Mouse (Mus musculus): ENCODE data around the gene Rasa3. TPM values are rescaled to one million over a fixed set of nuclear protein-coding genes. Genes with fewer than 3 reads are reported as not detected.

Rasa3 gene
- total RNA-seq, 2 experiments from 2014 or later: 7.5 to 11.8 TPM

- DNase-seq: no peak
- intact Hi-C loops (cut with DNase I): no loop called here
These were observed 52.5 kb downstream of the Rasa3 start for GRCm38 (mm10) chr8:13624863-13625262.

- intact Hi-C loops (cut with DNase I): no loop called here
- peak; percentile 64 to 77 for DNase-seq
These were observed 53.4 kb downstream of the Rasa3 start for GRCm38 (mm10) chr8:13623911-13624421.

- DNase-seq: no peak
- intact Hi-C loops (cut with DNase I): no loop called here
These were observed 54.2 kb downstream of the Rasa3 start for GRCm38 (mm10) chr8:13623038-13623750.

- peak in 1 of 2 experiments; percentile 47 for DNase-seq
- intact Hi-C loops (cut with DNase I): no loop called here
These were observed 57.0 kb downstream of the Rasa3 start for GRCm38 (mm10) chr8:13620226-13620920.

- DNase-seq: no peak
- intact Hi-C loops (cut with DNase I): no loop called here
These were observed 60.4 kb downstream of the Rasa3 start for GRCm38 (mm10) chr8:13616831-13617505.

GRCm38 (mm10) chr8:13614924-13615391 lies 62.4 kb downstream of the Rasa3 start:
- no peak for DNase-seq
- intact Hi-C loops (cut with DNase I): no loop called here

- DNase-seq: no peak
- intact Hi-C loops (cut with DNase I): no loop called here
These were observed 63.3 kb downstream of the Rasa3 start for GRCm38 (mm10) chr8:13614136-13614535.

GRCm38 (mm10) chr8:13611702-13612101 lies 65.7 kb downstream of the Rasa3 start:
- intact Hi-C loops (cut with DNase I): no loop called here
- no peak for DNase-seq

- intact Hi-C loops (cut with DNase I): no loop called here
- no peak for DNase-seq
These were observed 67.4 kb downstream of the Rasa3 start for GRCm38 (mm10) chr8:13609971-13610370.

- DNase-seq: no peak
- intact Hi-C loops (cut with DNase I): no loop called here
These were observed 68.5 kb downstream of the Rasa3 start for GRCm38 (mm10) chr8:13608946-13609345.

GRCm38 (mm10) chr8:13605920-13606480 lies 71.4 kb downstream of the Rasa3 start:
- intact Hi-C loops (cut with DNase I): loop anchor here (2.0 kb wide), 1 partner anchor 145 kb away; no protein-coding TSS in a partner anchor

GRCm38 (mm10) chr8:13602621-13603020 lies 74.8 kb downstream of the Rasa3 start:
- intact Hi-C loops (cut with DNase I): loop anchor here (5.0 kb wide), 1 partner anchor 75 kb away; the partner anchor contains the start of gene Rasa3
- DNase-seq: peak in 1 of 2 experiments; percentile 41

More at GRCm38 (mm10) chr8:13605920-13606480, 71.4 kb downstream of the Rasa3 start:
- DNase-seq: no peak

GRCm38 (mm10) chr8:13601166-13601565 lies 76.2 kb downstream of the Rasa3 start:
- intact Hi-C loops (cut with DNase I): loop anchor here (5.0 kb wide), 1 partner anchor 76 kb away; the partner anchor contains the start of gene Rasa3
- no peak for DNase-seq

- no peak for DNase-seq
- intact Hi-C loops (cut with DNase I): loop anchor here (5.0 kb wide), 1 partner anchor 77 kb away; the partner anchor contains the start of gene Rasa3
These were observed 76.7 kb downstream of the Rasa3 start for GRCm38 (mm10) chr8:13600716-13601115.

- intact Hi-C loops (cut with DNase I): loop anchor here (5.0 kb wide), 1 partner anchor 77 kb away; the partner anchor contains the start of gene Rasa3
These were observed 77.2 kb downstream of the Rasa3 start for GRCm38 (mm10) chr8:13600204-13600603.

GRCm38 (mm10) chr8:13597777-13598176 lies 79.6 kb downstream of the Rasa3 start:
- intact Hi-C loops (cut with DNase I): no loop called here
- DNase-seq: no peak

More at GRCm38 (mm10) chr8:13600204-13600603, 77.2 kb downstream of the Rasa3 start:
- no peak for DNase-seq

- intact Hi-C loops (cut with DNase I): no loop called here
- no peak for DNase-seq
These were observed 81.5 kb downstream of the Rasa3 start for GRCm38 (mm10) chr8:13595861-13596260.

GRCm38 (mm10) chr8:13594884-13595323 lies 82.5 kb downstream of the Rasa3 start:
- intact Hi-C loops (cut with DNase I): no loop called here
- peak; percentile 21 to 36 for DNase-seq

GRCm38 (mm10) chr8:13593340-13593739 lies 84.1 kb downstream of the Rasa3 start:
- no peak for DNase-seq
- intact Hi-C loops (cut with DNase I): no loop called here

- intact Hi-C loops (cut with DNase I): no loop called here
- DNase-seq: no peak
These were observed 86.2 kb downstream of the Rasa3 start for GRCm38 (mm10) chr8:13591246-13591645.
